Mouse (Mus musculus) kidney, postnatal 14 days (tissue): Measurements from ENCODE around the gene Map3k3.

ENCODE experiments used
- DNase-seq: peaks from one replicate; pipeline ENCODE4 v3.0.0; 2022; ENCODE audit warnings: mixed read lengths

Map3k3 gene

DNA sequence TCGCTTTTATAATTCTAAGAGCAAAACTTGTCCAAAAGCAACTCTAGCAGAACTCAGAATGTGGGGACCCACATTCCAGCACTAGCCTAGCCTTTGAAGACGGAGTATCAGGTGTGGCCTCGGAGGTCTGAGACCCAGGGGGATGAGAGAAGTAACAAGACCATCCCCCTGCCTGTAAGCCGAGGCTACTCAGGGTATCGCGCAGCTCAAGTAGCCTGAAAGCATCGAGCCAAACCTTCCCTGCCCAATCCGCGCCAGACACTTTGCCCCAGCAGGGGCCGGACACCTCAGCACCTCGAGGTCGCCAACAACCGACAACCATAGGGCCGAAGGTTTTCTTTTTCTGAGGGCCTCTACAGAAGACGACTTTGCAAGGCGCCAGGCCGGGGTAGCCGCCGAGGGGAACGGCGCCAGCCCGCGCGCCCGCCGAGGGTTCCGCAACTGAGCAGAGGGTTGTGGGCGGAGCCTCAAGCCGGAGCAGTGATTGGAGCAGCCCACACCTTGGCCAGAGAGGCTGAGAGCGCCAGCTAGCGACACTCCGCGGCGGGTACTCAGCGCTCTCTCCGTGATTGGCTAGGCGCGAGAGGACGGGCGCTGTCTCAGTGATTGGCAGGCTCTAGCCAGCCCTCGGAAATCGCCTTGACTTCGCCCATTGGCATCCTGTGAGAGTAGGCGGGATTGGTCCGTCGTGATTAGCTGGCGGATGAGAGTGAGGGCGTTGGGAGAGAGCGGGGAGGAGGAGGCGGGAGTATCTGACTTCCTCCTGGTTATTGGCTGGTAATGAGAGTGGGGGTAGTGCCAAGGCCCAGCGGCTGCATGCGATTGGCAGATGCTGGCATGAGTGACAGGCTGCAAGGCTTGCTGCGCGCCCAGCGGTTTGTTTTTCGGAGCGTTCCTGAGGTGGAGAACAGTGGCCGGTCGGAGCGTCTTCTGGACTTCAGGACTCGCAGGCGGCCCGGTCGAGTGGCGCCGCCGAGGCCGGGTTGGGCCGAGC lies at the start of gene Map3k3:
Map3k3 (plus strand) TSS at position 906 of the 994 bp plus-strand sequence.
- peak; percentile 100 for DNase-seq

DNA sequence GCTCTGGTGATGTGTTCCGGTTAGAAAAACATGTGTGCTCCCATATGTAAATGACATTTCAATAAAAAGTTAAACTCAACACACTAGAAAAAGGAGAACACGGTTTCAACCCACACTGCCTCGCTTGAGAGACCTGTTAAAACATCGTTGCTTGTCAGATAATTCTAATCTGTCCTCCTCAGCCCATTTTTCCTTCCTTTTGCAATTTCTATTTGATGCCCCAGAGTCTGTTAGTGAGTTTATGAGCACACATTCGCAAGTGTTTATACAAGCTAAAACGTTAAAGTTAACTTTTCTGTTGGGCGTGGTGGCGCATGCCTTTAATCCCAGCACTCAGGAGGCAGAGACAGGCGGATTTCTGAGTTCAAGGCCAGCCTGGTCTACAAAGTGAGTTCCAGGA lies 49.4 kb upstream of the Map3k3 start:
- DNase-seq = no peak

GRCm38 (mm10) chr11:106036548-106037417 lies 47.6 kb upstream of the Map3k3 start, which contains the start of gene Dcaf7:
Gene Dcaf7 (plus strand): TSS chr11:106036872.
- peak; percentile 98 for DNase-seq

DNA sequence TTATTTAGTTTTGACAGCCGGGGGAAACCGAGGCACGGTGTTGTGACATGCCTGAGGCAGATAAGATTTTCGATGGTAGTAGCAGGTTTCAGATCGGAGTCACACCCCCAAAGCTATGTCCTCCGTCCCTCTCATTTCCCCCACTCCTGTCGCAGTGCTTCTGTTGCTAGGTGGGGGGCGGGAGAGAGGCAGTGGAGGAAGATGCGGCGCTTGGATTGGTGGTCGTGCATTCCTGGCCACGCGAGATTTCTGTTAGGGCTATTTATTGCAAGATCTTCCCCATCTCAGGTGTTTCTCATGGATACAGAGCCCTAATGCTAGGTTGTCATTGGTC lies 47.0 kb upstream of the Map3k3 start:
- no peak for DNase-seq

- no peak for DNase-seq
Observed at GRCm38 (mm10) chr11:106044349-106044748, 40.1 kb upstream of the Map3k3 start.

GRCm38 (mm10) chr11:106045256-106045655 lies 39.2 kb upstream of the Map3k3 start:
- DNase-seq = no peak

DNA sequence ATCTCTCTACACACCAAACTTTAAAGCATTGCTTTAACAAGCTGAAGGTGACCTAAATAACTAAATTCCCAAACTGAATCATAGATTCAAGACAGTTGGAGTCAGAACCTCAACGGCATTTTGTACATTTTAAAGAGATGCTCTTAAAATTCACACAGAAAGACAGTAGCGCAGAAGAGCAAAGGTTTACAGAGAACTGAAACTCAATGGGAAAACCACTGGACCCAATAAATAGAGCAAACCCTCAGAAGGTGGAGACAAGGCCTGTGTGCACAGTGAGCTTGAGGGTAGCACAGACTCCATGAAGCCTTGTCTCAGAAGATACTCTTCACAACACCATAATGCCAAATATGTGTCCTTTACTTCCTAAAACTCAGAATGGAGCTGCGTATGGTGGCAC lies 38.6 kb upstream of the Map3k3 start:
- DNase-seq = no peak

GRCm38 (mm10) chr11:106046584-106046983 lies 37.8 kb upstream of the Map3k3 start:
- DNase-seq = no peak

GRCm38 (mm10) chr11:106053921-106054320 lies 30.5 kb upstream of the Map3k3 start:
- no peak for DNase-seq

- DNase-seq = no peak
Observed at GRCm38 (mm10) chr11:106054600-106054999, 29.8 kb upstream of the Map3k3 start.

DNA sequence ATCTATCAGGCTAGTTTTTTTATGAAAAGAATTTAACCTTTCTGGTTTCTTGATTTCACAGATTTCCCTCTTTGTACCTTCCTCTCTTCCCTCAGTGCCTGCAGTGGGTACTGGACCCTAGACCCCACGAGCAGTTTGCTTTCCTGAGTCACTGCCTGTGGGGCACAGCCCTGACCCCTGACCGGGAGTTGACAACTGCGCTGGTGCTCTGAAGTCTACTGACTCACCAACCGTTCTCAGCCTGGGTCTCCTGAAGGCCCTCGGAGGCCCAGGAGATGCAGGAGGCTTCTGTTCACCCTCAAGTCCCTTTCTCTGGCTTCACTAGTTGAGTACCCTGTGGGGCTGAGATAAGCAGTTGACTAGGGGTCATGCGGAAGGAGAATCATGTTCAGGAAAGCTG lies 29.1 kb upstream of the Map3k3 start:
- no peak for DNase-seq

DNA sequence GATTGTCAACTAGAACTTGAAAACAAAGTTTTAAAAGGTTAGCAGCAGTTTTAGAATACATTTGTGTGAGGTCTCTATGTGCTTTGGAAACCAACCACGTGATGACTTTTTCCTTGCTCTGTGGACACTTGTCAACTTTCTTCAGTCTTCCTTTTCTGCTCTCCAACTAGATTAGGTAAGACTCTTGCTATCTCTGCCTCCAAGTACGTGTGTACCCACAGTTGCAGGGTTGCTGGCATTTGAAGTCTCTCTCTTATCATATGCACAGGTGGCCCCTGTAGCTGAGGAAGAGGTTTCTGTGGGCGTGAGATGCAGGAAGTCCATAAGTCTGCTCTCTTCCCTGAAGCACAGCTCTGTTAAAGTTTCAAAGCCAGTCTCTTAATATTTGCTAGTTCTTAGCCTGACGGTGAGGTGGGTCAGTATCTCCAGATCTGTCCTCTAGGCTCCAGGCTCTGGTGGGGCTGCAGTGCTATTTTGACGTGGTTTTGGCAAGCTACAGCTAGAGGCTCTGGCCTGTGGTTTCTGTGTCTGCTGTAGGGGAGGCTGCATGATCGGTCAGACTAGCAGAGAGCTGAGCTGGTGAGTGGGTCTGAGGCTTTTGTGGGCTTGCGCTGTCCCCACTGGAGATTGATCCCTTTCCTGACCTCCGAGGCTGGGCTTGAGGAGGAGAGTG lies 27.5 kb upstream of the Map3k3 start:
- no peak for DNase-seq

GRCm38 (mm10) chr11:106058020-106058419 lies 26.4 kb upstream of the Map3k3 start:
- no peak for DNase-seq

DNA sequence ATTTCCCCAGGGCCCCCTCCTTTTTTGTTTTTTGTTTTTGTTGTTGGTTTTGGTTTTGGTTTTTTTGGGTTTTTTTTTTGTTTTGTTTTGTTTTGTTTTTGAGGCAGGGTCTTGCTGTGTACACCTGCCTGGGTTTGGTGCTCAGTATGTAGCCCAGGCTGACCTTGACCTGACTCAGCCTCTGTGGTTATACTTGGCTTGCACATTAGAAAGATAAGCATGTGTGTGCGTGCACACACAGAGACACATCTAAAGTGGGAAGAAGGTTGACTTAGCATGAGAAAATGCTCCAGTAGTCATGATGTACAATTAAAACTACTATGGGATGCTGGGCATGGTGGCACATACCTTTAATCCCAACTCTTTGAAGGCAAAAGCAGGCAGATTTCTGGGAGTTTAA lies 23.9 kb upstream of the Map3k3 start:
- no peak for DNase-seq

GRCm38 (mm10) chr11:106061311-106061710 lies 23.1 kb upstream of the Map3k3 start:
- no peak for DNase-seq

- DNase-seq = no peak
Observed at GRCm38 (mm10) chr11:106063756-106064155, 20.7 kb upstream of the Map3k3 start.

- no peak for DNase-seq
Observed at GRCm38 (mm10) chr11:106065073-106065922, 19.1 kb upstream of the Map3k3 start.

DNA sequence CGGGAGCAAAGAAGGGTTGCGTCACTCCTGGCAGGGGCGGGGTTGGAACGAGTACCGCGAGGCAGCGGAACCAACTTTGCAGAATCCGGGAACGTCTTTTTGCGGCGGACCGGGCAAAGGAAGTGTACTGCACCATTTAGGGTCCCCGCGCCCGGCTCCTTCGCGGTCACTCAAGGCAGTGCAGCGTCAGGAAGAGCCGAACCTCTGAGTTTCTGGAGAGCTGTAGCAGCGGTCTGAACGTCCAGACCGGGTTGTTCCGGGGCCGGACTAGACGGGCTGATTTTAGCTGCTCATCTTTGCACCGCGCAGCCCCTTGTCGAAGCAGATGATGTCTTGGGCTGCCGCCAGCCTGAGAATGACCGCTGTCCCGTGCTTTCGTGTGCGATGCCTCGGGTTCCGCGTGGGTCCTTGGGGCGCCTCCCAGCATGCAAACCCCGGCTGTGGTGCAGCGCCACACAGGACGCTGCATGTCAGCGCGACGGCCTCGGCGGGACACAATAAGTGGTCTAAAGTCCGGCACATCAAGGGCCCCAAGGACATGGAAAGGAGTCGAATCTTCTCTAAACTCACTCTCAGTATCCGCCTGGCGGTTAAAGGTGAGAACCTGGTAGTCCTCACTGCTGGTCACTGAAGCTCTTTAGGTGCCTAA lies 18.4 kb upstream of the Map3k3 start, which contains the start of gene Taco1:
Taco1 (plus strand) TSS at position 139 of the 649 bp plus-strand sequence.
- peak; percentile 97 for DNase-seq

DNA sequence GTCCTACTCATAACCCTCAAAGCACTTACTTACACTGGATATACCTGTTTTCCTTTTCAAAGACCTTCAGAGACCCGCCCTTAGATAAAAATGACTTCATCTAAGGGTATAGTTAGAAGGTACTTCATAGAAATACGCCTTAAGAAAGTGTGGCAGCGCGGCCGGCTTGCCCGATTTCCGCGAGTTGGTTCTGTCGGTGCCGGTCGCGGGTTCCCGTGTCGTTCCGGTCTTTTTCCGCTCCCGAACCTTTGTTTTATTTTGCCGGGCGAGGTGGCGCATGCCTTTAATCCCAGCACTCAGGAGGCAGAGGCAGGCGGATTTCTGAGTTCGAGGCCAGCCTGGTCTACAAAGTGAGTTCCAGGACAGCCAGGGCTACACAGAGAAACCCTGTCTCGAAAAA lies 17.8 kb upstream of the Map3k3 start:
- DNase-seq = peak; percentile 67

DNA sequence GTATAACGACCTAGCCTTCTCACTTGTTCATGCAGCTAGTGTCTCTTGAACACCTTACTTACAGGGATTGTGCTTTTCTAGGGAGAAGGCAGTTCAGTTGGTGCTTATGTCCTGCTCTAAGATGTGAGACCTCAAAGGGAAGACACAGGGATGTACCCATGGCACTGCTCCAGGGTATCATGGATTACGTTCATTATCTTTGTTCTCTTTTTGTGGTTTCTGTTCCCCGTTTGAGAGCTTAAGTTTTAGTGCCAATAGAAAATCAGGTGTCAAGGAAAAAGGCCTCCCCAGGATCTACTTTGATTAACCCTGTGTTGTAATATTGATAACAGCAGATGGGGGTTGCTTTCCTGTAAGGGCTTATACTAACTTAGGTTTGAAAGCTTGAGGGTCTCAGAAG lies 10.6 kb upstream of the Map3k3 start:
- no peak for DNase-seq

GRCm38 (mm10) chr11:106076321-106076720 lies 8.1 kb upstream of the Map3k3 start:
- DNase-seq = peak; percentile 67
